Mouse (Mus musculus) spleen, adult 2 months (tissue): ENCODE measurements around the gene Cygb.

Source experiments
- CTCF ChIP-seq: fragments of 200-500 bp; IDR thresholded peaks from 2 replicates; pipeline ENCODE4 v1.5.1; 2011; ENCODE audit warnings: mild to moderate bottlenecking, inconsistent platforms; ENCODE audit not compliant: insufficient read depth, insufficient read length, insufficient replicate concordance; ENCODE audit errors: extremely low read depth
- POLR2A ChIP-seq: fragments of 200-500 bp; IDR thresholded peaks from 2 replicates; pipeline ENCODE4 v1.6.1; 2011; ENCODE audit warnings: low read depth, low read length, inconsistent platforms

DNA sequence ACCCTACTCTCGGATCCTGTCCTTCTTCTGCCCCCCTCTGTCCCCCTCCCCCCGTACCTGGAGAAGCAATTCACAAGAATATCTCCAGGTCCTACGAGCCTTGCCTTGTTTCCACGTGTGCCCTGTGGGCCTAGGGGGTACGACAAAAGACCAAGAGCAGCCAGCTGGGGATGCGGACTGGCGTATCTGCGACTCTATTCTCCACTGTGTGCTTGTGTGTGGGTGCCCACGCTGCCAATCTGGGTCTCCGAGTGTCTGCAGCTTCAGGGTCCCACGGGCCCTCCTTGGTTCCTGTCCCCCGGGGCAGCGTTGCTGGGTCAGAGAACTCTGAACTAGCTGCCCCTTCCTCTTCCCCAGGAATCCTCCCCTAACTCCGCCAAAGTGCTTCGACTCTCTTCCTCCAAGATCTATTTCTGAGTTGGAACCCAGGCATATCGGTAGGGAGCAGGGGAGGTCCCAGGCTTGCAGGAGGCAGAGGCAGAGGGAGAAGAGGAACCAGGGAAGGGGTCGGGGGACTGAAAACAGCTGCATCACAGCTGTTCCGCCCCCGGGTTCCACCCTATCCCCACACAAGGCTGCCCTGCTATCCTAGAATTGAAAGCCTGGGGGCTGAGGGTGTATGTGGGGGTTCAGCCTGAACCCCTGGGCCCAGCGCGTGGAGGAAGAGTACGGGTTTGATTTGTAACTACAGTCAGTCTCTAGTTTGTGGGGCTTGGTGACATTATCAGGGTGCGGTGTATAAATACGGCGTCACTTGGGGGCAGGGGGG is 1.6 kb downstream of the Cygb start:
- TF ChIP-seq CTCF (no peak), POLR2A (no peak)
